Mouse (Mus musculus): ENCODE data around the gene Lrrc41.

GRCm38 (mm10) chr4:116059012-116059726, 15.9 kb upstream of the Lrrc41 start:
- TF ChIP-seq CTCF (IDR thresholded peaks at IDR 0.05; ENCODE audit: low read depth, low read length) (no peak), POLR2AphosphoS5 (IDR thresholded peaks at IDR 0.05; ENCODE audit: insufficient replicate concordance, low read depth, low read length) (no peak), GATA1 (IDR thresholded peaks at IDR 0.05; ENCODE audit: borderline replicate concordance, low read length) (no peak)
